Mouse (Mus musculus) spleen, adult 2 months (tissue): ENCODE data around the gene Gramd1c.

Experiments used
- CTCF ChIP-seq: fragments of 200-500 bp; IDR thresholded peaks from 2 replicates; pipeline ENCODE4 v1.5.1; 2011; ENCODE audit warnings: mild to moderate bottlenecking, inconsistent platforms; ENCODE audit not compliant: insufficient read depth, insufficient read length, insufficient replicate concordance; ENCODE audit errors: extremely low read depth
- POLR2A ChIP-seq: fragments of 200-500 bp; IDR thresholded peaks from 2 replicates; pipeline ENCODE4 v1.6.1; 2011; ENCODE audit warnings: low read depth, low read length, inconsistent platforms

GRCm38 (mm10) chr16:44033365-44033764, 29.8 kb downstream of the Gramd1c start:
- no peak for TF ChIP-seq CTCF
- no peak for TF ChIP-seq POLR2A
